Mouse (Mus musculus): ENCODE measurements at regions not wholly inside any gene's neighbourhood (a gene's known extent, or its start where the extent isn't known, plus 50 kb on each side); places are given as distances from the start of the nearest gene placed in this dataset.
A peak's percentile ranks its signal among the peaks of the same experiment; 100 is the strongest.
"Not testable (repeated sequence)": the region's sequence is repeated elsewhere in the genome, so short reads cannot be mapped to it uniquely, and the experiment has no call there.

GRCm38 (mm10) chr4:7921503-7921902, 317.3 kb downstream of the Car8 start:
- no peak for DNase-seq (ENCODE audit: low spot score)

GRCm38 (mm10) chr4:7913191-7913590, 325.6 kb downstream of the Car8 start:
- no peak for DNase-seq (ENCODE audit: low spot score)

- no peak for DNase-seq (ENCODE audit: low spot score)
Measured at GRCm38 (mm10) chr4:7912675-7913074, 326.2 kb downstream of the Car8 start.

GRCm38 (mm10) chr4:7903130-7903529, 335.7 kb downstream of the Car8 start:
- no peak for DNase-seq (ENCODE audit: low spot score)

- no peak for DNase-seq (ENCODE audit: low spot score)
Measured at GRCm38 (mm10) chr4:7894914-7895313, 343.9 kb downstream of the Car8 start.

- no peak for DNase-seq (ENCODE audit: low spot score)
Measured at GRCm38 (mm10) chr4:7891128-7891527, 347.7 kb downstream of the Car8 start.

- no peak for DNase-seq (ENCODE audit: low spot score)
Measured at GRCm38 (mm10) chr4:7854518-7854917, 384.3 kb downstream of the Car8 start.

DNA sequence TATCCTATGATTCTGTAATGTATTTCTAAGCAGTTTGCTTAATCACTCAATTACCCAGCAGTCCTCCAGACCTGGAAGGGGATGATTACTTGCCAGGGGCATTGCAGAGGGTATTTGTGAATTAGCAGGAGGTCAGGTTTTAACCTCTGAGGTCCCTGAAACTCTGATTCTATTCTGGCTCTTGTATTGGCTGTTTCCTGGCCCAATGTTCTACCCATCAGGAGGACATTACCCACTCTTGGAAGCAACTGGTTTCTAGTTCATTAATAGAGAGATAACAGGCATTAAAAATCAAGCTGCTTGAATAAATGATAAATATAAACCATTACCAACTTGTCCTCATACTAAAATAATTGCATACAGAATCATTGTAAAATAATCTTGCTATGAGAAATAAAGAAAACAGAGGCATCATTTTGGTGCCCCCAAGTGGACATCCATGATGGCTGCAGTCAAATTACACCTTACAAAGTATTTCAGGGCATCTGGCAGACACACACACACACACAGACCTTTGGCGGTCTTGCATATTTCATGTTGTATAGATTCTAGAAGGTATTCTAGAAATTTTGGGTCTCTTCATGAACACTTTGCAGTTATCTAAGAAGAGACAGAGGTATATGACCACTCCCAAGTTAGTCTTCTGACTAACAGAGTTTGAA, 385.6 kb downstream of the Car8 start:
- peak; percentile 30 for DNase-seq (ENCODE audit: low spot score)

- DNase-seq (ENCODE audit: low spot score): no peak
Measured at GRCm38 (mm10) chr4:7852006-7852615, 386.7 kb downstream of the Car8 start.

DNA sequence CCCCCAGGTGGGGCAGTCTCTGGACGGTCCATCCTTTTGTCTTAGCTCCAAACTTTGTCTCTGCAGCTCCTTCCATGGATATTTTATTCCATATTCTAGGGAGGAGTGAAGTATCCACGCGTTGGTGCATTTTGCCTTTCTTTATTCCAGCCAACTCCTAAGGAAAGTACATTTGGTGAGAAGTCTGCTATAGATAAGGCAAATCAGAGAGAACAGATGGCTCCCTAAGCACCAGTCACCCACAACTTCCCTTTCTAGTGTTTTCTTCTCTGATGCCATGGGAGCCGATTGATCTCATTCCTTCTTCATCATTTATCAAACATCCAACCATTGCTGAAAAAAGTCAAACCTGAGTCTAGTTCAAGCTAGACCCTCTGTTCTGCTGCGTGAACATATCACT, 391.4 kb downstream of the Car8 start:
- no peak for DNase-seq (ENCODE audit: low spot score)

DNA sequence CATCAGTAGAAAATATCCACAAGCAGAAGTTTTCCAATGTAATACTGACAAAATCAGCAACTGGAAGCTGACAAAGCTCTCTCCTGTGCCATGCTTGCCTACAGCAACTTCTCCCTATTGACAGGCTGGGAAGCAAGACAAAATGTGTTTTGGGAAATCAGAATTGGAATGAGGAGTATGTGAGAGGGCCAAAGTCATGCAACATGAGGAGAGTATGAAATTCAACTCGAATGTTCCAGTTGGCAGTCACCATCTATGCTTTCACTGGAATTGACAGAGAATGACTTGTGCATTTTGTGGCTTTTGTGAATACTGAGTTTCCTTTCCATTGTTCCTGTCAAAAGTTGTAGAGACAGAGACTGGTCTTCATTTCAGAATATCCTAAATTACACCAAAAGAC, 409.7 kb downstream of the Car8 start:
- no peak for DNase-seq (ENCODE audit: low spot score)

DNA sequence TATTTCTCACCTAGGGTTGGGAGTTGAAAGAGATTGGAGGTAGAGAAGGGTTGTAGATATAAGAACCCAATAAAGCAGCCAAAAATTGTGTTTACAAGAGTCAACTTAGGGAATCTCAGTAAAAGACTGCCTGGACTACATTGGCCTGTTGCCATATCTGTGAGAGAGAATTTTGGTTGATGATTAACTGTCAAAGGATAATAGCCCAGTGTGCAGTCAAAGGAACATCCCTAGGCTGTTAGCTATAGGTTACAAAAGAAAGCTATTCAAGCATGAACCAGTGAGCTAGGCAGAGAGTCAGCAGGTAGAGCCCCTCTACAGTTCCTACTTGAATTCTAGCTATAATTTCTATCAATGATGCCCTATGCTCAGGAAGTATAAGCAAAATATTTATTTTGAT, 419.0 kb downstream of the Car8 start:
- no peak for DNase-seq (ENCODE audit: low spot score)

DNA sequence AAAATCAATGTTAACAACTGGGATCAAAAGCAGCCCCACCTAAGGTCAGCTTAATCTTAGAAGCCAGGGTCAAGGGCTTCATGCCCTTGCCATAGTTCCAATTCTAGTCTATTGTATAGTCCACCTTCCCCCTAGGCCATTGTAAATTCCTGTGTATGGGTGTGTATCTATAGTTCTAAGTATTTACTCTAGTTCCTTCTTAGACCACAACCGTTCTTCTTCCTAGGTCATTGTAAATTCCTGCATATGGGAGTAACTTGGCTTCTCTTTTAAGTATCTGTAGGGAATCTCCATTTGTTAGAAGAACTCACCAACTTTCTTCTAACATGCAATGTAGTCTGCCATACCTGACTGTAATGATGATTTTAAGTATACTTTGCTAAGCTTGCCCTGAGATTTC, 461.1 kb downstream of the Car8 start:
- DNase-seq (ENCODE audit: low spot score): not testable (repeated sequence)

GRCm38 (mm10) chr4:7755473-7755872, 483.4 kb downstream of the Car8 start:
- DNase-seq (ENCODE audit: low spot score): no peak

- DNase-seq (ENCODE audit: low spot score): no peak
Measured at GRCm38 (mm10) chr4:7753931-7754330, 484.9 kb downstream of the Car8 start.

GRCm38 (mm10) chr4:7751208-7751607, 487.6 kb downstream of the Car8 start:
- no peak for DNase-seq (ENCODE audit: low spot score)

DNA sequence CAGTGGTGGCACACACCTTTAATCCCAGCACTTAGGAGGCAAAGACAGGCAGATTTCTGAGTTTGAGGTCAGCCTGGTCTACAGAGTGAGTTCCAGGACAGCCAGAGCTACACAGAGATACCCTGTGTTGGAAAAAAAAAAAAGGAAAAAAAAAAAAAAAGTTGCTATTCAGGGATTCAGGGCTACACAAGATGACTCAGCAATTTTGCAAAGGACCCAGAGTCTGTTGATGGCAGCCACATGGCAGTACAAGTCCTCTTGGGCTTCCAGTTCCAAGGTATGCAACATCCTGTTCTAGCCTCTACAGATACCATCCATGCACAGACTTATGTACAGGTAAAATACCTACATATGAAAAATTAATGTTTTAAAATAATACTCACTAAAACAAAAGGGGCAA, 515.9 kb downstream of the Car8 start:
- no peak for DNase-seq (ENCODE audit: low spot score)

DNA sequence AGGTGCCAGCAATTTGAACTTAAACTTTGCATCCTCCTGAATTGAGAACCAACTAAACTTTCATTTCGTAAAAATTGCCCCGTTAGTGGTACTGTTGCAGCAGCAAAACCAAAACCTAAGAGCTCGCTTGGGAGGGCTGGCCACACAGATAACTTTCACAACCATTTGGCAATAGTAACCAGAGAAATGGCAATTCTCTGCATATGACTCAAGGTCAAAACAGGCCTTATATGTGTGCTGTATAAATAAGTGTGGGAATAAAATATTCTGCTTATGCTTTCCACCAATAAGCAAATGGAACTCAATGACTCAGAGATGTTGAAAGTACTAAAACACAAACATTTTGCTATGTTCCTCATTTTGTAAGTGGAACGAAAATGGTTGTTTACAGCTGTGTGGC, 550.3 kb downstream of the Car8 start:
- no peak for DNase-seq (ENCODE audit: low spot score)

- no peak for DNase-seq (ENCODE audit: low spot score)
Measured at GRCm38 (mm10) chr4:7687231-7687630, 551.6 kb downstream of the Car8 start.

GRCm38 (mm10) chr4:7670795-7671105, 568.1 kb downstream of the Car8 start:
- DNase-seq (ENCODE audit: low spot score): no peak

GRCm38 (mm10) chr4:7669992-7670794, 568.6 kb downstream of the Car8 start:
- peak; percentile 21 for DNase-seq (ENCODE audit: low spot score)

DNA sequence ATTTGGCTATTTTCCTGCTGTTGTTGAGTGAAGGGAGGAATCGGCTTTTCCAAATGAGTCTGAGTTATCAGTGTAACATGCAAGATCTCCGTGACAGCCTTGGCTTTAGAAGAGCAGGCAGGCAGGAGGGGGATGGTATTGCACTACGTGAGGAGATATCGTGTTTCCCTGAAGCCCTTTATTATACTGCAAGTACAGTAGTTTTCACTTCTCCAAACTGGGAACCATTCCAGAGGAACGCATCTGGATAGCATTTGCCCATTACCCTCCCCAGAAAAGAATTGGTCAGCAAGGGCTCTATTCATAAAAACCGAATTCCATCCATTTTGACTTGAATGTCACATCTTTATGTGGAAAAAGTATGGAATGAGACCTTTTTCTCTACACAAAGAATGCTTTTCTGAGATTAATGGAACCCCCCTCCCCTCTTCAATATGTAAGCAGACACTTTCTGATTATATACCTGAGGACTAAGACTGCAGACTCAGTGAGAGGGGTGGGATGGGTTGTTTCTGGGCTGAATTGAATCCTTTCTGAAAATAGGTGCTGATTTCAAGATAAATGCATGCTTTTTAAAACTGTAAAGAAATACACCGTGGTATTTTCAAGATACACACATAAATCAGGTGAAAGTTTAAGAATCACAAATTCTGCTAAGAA, 571.8 kb downstream of the Car8 start:
- DNase-seq (ENCODE audit: low spot score): no peak

All from MN1 (cell line).